Mouse (Mus musculus): ENCODE data around the gene Ptpn5.

GRCm38 (mm10) chr7:47081277-47081676 is 52.2 kb downstream of the Ptpn5 start:
- peak; percentile 87 for TF ChIP-seq CTCF (IDR thresholded peaks at IDR 0.05; ENCODE audit: borderline replicate concordance, insufficient read depth, low read depth, low read length)
- TF ChIP-seq POLR2A (IDR thresholded peaks at IDR 0.05; ENCODE audit: borderline replicate concordance, insufficient read depth, low read length) = no peak

Measured in cerebellum, adult 2 months (tissue).